Mouse (Mus musculus) telencephalon, adult 2 months (tissue): ENCODE measurements around the gene Ccdc158.

Experiments
- DNase-seq: peaks from one replicate; pipeline ENCODE4 v3.0.0-alpha.2; 2011; ENCODE audit warnings: low read depth, low spot score

The Ccdc158 gene

GRCm38 (mm10) chr5:92674859-92675573, at the start of gene Ccdc158:
Ccdc158 (minus strand) TSS chr5:92675271.
- DNase-seq = peak; percentile 31

- no peak for DNase-seq
Measured at GRCm38 (mm10) chr5:92721610-92722009, 46.5 kb upstream of the Ccdc158 start.

GRCm38 (mm10) chr5:92718856-92719255, 43.8 kb upstream of the Ccdc158 start:
- no peak for DNase-seq

- no peak for DNase-seq
Measured at GRCm38 (mm10) chr5:92717666-92718360, 42.7 kb upstream of the Ccdc158 start.

GRCm38 (mm10) chr5:92715890-92716289, 40.8 kb upstream of the Ccdc158 start:
- DNase-seq = no peak

GRCm38 (mm10) chr5:92715319-92715718, 40.2 kb upstream of the Ccdc158 start:
- no peak for DNase-seq

- no peak for DNase-seq
Measured at GRCm38 (mm10) chr5:92714886-92715285, 39.8 kb upstream of the Ccdc158 start.

GRCm38 (mm10) chr5:92712621-92713395, 37.7 kb upstream of the Ccdc158 start:
- no peak for DNase-seq

GRCm38 (mm10) chr5:92711666-92712290, 36.7 kb upstream of the Ccdc158 start:
- no peak for DNase-seq

GRCm38 (mm10) chr5:92710779-92711178, 35.7 kb upstream of the Ccdc158 start:
- DNase-seq = no peak

- no peak for DNase-seq
Measured at GRCm38 (mm10) chr5:92707921-92708491, 32.9 kb upstream of the Ccdc158 start.

- no peak for DNase-seq
Measured at GRCm38 (mm10) chr5:92703671-92704070, 28.6 kb upstream of the Ccdc158 start.

GRCm38 (mm10) chr5:92701750-92702149, 26.7 kb upstream of the Ccdc158 start:
- no peak for DNase-seq

GRCm38 (mm10) chr5:92698837-92699529, 23.9 kb upstream of the Ccdc158 start:
- no peak for DNase-seq

- no peak for DNase-seq
Measured at GRCm38 (mm10) chr5:92698131-92698836, 23.2 kb upstream of the Ccdc158 start.

GRCm38 (mm10) chr5:92694316-92694995, 19.4 kb upstream of the Ccdc158 start:
- no peak for DNase-seq

GRCm38 (mm10) chr5:92693744-92694143, 18.7 kb upstream of the Ccdc158 start:
- DNase-seq = no peak

GRCm38 (mm10) chr5:92692206-92693007, 17.3 kb upstream of the Ccdc158 start:
- DNase-seq = no peak

GRCm38 (mm10) chr5:92688569-92688968, 13.5 kb upstream of the Ccdc158 start:
- DNase-seq = no peak
